Mouse (Mus musculus) kidney, postnatal 36 days (tissue): Measurements from ENCODE around the gene Slc18a2.

Source experiments
- DNase-seq, 2 experiments: peaks; one replicate each; pipeline ENCODE4 v3.0.0; 2021 to 2022; ENCODE audit warnings: mixed read lengths in 2 of 2

Slc18a2 gene

DNA sequence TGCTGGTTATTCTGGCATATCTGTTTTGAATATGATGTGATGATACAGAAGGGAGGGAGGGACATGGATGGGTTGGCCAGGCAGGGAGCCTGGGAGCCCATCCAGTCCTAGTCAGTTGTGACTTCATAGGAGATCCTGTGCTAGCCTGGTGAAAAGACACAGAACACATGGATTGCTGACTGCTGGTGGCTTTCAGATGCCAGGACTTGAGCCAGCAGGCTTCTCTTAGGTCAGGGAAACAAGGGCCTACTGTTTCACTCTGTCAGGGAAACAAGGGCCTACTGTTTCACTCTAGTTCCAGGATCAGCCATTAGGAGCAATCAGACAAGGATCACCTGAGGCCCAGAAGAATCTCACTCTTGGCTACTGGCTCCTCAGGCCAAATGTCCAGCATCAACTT, 20.1 kb downstream of the Slc18a2 start:
- no peak for DNase-seq

DNA sequence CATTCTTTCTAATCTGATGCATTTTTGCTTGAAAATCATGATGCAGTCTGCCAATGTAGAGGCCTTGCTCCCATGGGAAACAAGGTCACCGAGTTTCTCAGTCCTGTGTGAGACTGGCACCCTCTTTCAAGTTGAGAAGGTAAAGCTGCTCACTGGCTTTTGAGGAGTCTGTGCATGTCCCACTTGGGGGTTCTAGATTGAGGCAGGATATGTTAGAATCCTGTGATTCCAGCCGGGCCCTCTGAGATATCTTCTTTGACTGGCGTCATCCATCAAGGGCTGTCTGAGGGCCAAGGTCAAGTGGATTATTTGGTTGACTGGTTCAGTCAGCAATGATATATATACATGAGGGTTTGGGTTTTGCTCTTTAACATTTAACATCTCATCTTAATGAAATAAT, 21.3 kb downstream of the Slc18a2 start:
- DNase-seq, result no peak

DNA sequence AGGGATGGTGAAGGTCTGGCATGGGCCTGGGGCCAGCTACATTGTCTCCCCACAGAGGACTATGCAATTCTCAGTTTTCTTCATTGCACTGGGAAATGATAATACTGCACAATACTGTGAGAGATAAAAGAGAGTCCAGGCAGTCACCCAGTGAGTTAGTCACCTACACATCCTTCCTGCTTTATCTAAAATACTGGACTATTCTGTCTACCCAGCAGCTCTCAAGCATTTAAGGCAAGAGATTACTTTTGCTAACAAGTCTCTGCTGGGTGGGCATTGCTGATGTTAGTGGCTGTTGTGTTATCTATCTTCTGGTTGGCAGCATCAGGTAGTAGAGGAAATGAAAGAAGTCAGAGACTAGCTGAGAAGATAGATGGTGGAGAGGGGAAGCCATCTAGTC, 28.3 kb downstream of the Slc18a2 start:
- DNase-seq, result no peak

DNA sequence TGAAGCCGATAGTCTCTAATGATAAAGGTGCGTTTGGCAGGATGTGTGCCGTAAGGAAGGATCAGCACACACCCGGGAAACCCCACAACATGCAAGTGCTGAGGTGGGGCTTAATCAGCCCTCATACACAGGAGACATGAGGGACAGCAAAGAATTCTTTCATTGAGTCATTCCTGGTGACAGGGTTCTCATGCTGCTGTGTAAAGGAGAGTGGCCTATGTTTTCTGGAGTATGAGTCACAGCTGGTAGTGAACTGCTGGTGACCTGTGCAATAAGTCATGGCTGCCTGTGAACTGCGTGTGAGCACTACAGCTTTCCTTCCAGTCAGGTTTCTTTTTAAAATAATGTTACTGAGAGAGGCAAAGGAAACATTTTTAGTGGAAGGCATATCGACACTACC, 29.1 kb downstream of the Slc18a2 start:
- DNase-seq, result no peak

- DNase-seq, result no peak
Observed at GRCm38 (mm10) chr19:59292183-59292839, 31.6 kb downstream of the Slc18a2 start.

- no peak for DNase-seq
Observed at GRCm38 (mm10) chr19:59315308-59315707, 54.6 kb downstream of the Slc18a2 start.

- DNase-seq, result peak; percentile 13 to 52
Observed at GRCm38 (mm10) chr19:59316571-59316970, 55.9 kb downstream of the Slc18a2 start.

DNA sequence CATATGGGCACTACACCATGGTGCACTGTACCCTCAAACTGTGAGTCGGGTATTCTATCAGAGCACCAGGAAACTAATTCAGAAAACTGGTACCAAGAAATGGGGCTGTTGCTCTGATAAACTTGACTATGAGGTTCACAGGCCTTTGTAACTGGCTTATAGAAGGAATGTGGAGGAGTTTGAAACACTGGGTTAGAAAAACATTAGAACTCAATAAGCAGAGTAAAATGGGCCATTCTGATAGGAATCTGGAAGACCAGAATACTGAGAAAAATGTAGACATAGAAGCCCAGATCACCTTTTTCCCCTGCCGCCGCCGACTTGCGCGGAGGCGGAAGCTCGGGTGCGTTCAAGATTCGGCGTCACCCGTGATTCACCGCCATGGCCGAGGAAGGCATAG, 61.3 kb downstream of the Slc18a2 start, which contains the start of gene Rps12-ps3:
TSS of gene Rps12-ps3 (plus strand) at position 301 of the 400 bp plus-strand sequence.
- DNase-seq, result no peak

GRCm38 (mm10) chr19:59330816-59331225, 70.1 kb downstream of the Slc18a2 start:
- DNase-seq, result no peak

DNA sequence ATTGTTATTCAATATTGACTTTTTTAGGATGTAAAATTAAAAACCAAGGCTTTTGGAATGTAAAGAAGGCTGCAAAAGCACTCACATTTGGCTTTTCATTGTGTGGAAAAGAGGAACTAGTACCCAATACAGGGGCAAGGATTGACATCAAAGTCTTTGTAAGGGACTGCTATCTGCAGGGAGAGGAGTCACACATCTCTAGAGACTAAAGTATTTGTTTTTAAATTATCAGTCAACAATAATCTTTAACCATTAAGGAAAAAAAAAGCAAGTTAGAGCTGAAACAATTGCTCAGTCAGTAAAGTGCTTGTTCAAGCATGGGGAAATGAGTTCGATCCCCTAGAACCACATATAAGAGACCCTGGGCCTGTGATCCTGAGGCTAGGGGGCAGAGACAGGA, 76.0 kb downstream of the Slc18a2 start:
- DNase-seq, result no peak

DNA sequence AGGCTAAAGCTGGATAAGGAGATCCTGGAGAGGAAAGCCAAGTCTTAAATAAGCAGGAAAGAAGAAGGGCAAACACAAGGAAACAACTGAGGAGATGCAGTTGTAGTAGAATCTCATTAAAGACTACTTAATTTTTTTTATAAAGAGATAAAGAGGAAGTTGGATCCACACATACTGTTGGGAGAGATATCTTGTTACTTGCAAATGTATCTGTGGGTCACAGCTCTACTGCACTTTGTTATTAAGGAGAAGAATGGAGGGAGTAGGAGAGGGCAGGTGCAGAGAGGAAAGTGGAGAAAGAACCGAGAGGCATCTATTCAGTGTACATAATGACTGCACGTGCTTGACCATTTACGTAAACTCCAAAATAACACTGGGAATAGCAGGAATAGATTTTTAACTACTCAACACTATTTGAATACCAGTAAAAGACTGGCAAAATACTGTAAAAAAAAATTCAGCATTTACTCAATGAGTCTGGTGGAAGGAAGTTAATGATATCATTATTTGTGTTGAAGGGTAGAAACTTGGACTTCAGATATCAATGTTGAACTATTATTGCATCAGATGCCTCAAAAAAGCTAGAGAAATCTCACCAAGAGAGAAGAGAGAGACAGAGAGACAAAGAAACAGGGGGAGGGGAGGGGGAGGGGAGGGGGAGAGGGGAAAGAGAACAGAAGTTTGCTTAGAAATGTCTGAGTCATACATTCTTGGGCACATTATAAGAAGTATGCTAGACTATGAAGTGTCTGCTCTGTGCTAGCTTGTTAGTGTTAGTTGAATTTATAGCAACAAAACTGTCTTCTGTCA, 77.4 kb downstream of the Slc18a2 start:
- DNase-seq, result no peak

GRCm38 (mm10) chr19:59339908-59340307, 79.2 kb downstream of the Slc18a2 start:
- no peak for DNase-seq

- DNase-seq, result no peak
Observed at GRCm38 (mm10) chr19:59342964-59343363, 82.3 kb downstream of the Slc18a2 start.

DNA sequence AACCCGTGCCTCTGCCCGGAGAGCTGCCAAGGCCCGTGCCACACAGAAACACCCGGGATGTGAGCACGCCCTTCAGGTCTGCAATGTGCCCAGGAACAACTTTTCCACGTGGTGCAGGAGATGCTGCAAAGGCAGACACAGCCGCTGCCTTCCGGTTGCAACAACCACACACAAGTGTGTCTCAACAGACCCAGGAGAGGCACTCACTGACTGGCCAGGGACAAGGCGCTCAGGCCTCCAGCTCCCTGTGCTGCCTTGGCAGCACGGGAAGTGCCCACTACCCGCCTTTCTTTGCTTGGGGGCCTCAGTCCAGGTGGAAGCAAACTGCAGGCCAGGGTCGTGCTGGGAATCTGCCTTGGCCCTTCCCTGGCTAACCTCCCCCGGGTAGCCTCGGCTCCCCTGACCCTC, 83.6 kb downstream of the Slc18a2 start:
- peak; percentile 36 to 50 for DNase-seq

DNA sequence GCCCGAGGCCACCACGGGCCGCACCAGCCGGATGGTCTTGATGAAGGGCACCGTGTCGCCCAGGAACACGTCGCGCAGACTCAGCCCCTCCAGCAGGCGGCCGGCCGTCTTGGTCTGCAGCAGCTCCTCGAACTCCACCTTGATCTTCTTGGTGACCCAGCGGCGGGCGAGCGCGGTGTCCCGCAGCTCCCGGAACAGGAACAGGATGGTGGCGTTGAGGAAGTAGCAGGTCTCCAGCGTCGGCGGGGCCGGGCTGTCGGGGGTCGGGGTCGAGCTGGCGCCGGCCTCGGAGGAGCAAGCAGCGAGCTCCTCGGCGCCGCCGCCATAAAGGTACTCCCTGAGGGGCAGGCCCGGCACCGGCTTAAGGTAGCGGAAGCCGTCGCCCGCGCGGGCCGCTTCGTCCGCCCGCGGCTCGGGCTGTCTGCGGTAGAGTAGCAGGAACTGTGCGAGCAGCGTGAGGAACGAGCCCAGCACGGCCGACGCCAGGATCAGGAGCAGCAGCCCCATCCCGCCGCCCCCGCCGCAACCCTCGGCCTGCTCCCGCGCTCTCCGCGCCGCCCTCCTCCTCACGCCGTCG, 84.5 kb downstream of the Slc18a2 start:
- peak; percentile 40 to 70 for DNase-seq
